Mouse (Mus musculus) cortical plate, adult 2 months (tissue): ENCODE data around the gene Dusp16. TPM values are rescaled to one million over a fixed set of nuclear protein-coding genes. Genes with fewer than 3 reads are reported as not detected.

Experiments
- H3K27ac ChIP-seq: fragments of 200-500 bp; 2 replicates; pipeline ENCODE4 v1.5.1; 2012; ENCODE audit warnings: low read length, control low read depth, inconsistent platforms; ENCODE audit not compliant: insufficient read depth
- H3K4me1 ChIP-seq: fragments of 200-500 bp; 2 replicates; pipeline ENCODE4 v1.6.1; 2011; ENCODE audit warnings: low read length; ENCODE audit not compliant: control insufficient read depth, insufficient read depth
- H3K4me3 ChIP-seq: fragments of 200-500 bp; 2 replicates; pipeline ENCODE4 v1.5.1; 2011; ENCODE audit warnings: mild to moderate bottlenecking, low read length, control low read depth; ENCODE audit not compliant: insufficient read depth
- CTCF ChIP-seq: fragments of 200-500 bp; IDR thresholded peaks from 2 replicates; pipeline ENCODE4 v1.5.1; 2011; ENCODE audit warnings: mild to moderate bottlenecking, control low read depth, low read length; ENCODE audit not compliant: insufficient read depth; ENCODE audit errors: extremely low read depth
- POLR2A ChIP-seq: fragments of 200-500 bp; IDR thresholded peaks from 2 replicates; pipeline ENCODE4 v1.6.1; 2011; ENCODE audit warnings: mild to moderate bottlenecking, low read length, control low read depth; ENCODE audit not compliant: insufficient read depth; ENCODE audit errors: extremely low read depth
- polyA plus RNA-seq: library from polyadenylated mRNA; depleted of rRNA; stranded (reverse); fragments of >200 nt; gene quantifications from 2 replicates; pipeline ENCODE4 v1.2.3, GENCODE M21; 2012; rRNA removed

Dusp16 gene
- polyA plus RNA-seq, 1 experiment, result 9.1 TPM

GRCm38 (mm10) chr6:134668519-134668918 is 123.9 kb downstream of the Dusp16 start:
- H3K4me1 ChIP-seq, result no peaks in the 10 kb centered on the region
- TF ChIP-seq POLR2A (no peak), CTCF (no peak)
- no peak overlapping the region for H3K4me3 ChIP-seq
- no peak overlapping the region for H3K27ac ChIP-seq

DNA sequence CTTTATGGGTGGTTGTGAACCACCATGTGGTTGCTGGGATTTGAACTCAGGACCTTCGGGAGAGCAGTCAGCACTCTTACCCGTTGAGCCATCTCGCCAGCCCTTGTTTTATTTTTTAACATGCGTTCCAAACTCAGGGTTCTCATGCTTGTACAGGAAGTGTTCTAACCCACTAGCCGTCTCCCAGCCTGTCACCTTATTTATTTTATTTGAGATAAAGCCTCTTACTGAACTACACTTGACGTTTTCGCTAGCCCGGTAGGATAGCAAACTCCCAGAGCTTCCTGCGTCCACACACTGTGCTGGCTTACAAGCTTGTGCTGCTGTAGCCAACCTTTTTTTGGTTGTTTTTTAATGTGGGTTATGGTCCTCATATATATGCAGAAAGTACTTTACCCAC is 126.6 kb downstream of the Dusp16 start:
- H3K27ac ChIP-seq, result no peak overlapping the region
- TF ChIP-seq POLR2A, result no peak
- no peak for TF ChIP-seq CTCF
- no peak overlapping the region for H3K4me3 ChIP-seq
- no peaks in the 10 kb centered on the region for H3K4me1 ChIP-seq

Other genes starting within 250 kb of the Dusp16 start
- gene Lrp6, start 225.7 kb downstream of the Dusp16 start, polyA plus RNA-seq, result 24.2 and 25.3 TPM in 2 replicates
- 12.2 and 12.9 TPM in 2 replicates for gene Mansc1, start 160.1 kb downstream of the Dusp16 start, polyA plus RNA-seq
- 46.7 and 48.0 TPM in 2 replicates for gene Borcs5, start 153.1 kb downstream of the Dusp16 start, polyA plus RNA-seq
- 32.2 and 32.7 TPM in 2 replicates for gene Crebl2, start 37.5 kb upstream of the Dusp16 start, polyA plus RNA-seq
- gene Gpr19, start 106.0 kb upstream of the Dusp16 start, polyA plus RNA-seq, result 24.4 and 24.5 TPM in 2 replicates
- 20.0 and 20.6 TPM in 2 replicates for gene Cdkn1b, start 127.8 kb upstream of the Dusp16 start, polyA plus RNA-seq
- gene Apold1, start 189.1 kb upstream of the Dusp16 start, polyA plus RNA-seq, result 2.7 and 2.9 TPM in 2 replicates
- 66.6 and 70.8 TPM in 2 replicates for gene Ddx47, start 219.0 kb upstream of the Dusp16 start, polyA plus RNA-seq